Mouse (Mus musculus) embryo, embryonic 9.5 days (tissue): ENCODE data around the gene Map7.

Experiments used
- DNase-seq: peaks from one replicate; pipeline ENCODE4 v3.0.0-alpha.2; 2017; ENCODE audit errors: extremely low spot score

The Map7 gene

GRCm38 (mm10) chr10:20152131-20152530 lies 3.9 kb downstream of the Map7 start:
- no peak for DNase-seq

DNA sequence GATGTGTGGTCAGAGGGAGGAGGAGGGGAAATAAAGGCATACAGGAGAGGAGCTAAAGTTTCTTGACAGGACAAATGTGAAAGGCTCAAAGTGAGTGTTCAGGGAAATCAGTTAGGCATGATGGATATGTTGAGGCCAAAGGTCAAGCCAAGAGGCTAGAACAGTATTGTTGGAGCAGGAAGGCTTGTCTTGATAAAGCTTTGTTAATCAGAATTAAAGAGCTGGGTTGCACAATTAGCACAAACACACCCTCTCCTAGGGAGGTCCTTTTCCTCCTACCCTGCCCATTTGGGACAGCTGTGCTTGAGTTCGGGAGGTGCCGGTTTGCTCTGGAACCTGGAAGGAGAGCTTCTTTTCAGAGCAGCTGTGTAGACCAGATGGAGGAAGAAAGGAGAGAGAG lies 5.2 kb downstream of the Map7 start:
- DNase-seq = peak; percentile 38

DNA sequence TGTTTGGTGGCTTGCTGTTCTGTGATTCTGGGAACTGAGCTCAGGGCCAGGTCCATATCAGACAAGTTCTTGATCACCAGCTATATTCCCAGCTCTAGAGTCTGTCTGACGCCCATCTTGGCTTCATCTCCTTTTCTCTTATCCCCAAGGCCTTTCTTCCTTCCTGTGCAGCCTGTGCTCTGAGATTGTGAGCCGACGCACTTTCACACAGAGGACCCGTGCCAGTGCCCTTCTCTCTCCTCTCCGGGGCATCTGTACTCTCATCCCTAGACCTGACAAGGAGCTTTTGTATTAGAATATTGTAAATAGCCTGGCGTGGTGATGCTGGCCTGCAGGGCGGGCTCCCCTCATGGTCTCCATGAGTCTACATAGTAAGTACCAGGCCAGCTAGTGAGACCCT lies 7.1 kb downstream of the Map7 start:
- no peak for DNase-seq

DNA sequence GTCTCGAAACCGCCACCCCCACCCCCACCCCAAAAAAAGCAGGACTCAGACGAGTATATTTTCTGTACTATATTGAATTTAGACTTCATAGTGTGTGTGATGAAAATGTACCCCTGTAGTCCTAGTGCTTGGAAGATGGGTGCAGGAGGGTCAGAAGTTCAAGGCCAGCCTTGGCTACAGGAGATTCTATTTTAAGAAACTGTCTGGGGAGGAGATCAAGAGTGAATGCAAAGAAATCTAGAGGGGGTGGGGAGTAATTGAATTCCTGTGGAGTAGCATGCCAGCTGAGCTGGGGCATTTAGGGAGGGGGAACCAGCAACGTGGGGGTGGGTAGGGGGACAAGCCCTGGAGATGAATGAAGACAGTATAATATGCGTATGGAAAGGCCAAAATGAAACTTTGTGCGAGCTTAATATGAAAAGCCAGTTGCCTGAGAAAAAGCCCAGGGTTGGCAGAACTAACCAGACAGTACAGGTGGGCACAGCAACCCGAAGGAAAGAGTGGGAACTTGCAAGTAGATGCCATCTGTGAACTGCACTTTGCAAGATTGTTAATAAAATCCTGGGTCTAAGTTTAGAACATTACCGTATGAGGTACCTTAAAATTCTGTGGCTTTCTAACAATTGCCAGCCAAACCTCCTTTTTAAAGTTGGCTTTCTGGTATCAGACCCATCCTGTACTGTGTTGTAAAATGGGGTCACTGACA lies 8.9 kb downstream of the Map7 start:
- DNase-seq = no peak

- DNase-seq = no peak
These were observed 10.5 kb downstream of the Map7 start for GRCm38 (mm10) chr10:20158756-20159155.

GRCm38 (mm10) chr10:20159308-20159707 lies 11.0 kb downstream of the Map7 start:
- no peak for DNase-seq

- DNase-seq = no peak
These were observed 12.6 kb downstream of the Map7 start for GRCm38 (mm10) chr10:20160914-20161313.

GRCm38 (mm10) chr10:20164810-20165209 lies 16.5 kb downstream of the Map7 start:
- DNase-seq = no peak

- no peak for DNase-seq
These were observed 18.5 kb downstream of the Map7 start for GRCm38 (mm10) chr10:20166797-20167196.

- no peak for DNase-seq
These were observed 19.2 kb downstream of the Map7 start for GRCm38 (mm10) chr10:20167467-20167866.

GRCm38 (mm10) chr10:20169182-20169674 lies 21.0 kb downstream of the Map7 start:
- DNase-seq = no peak

- peak; percentile 22 for DNase-seq
These were observed 21.8 kb downstream of the Map7 start for GRCm38 (mm10) chr10:20169927-20170604.

GRCm38 (mm10) chr10:20170605-20171088 lies 22.4 kb downstream of the Map7 start:
- peak; percentile 81 for DNase-seq

- no peak for DNase-seq
These were observed 22.9 kb downstream of the Map7 start for GRCm38 (mm10) chr10:20171209-20171608.

- no peak for DNase-seq
These were observed 23.5 kb downstream of the Map7 start for GRCm38 (mm10) chr10:20171756-20172155.

DNA sequence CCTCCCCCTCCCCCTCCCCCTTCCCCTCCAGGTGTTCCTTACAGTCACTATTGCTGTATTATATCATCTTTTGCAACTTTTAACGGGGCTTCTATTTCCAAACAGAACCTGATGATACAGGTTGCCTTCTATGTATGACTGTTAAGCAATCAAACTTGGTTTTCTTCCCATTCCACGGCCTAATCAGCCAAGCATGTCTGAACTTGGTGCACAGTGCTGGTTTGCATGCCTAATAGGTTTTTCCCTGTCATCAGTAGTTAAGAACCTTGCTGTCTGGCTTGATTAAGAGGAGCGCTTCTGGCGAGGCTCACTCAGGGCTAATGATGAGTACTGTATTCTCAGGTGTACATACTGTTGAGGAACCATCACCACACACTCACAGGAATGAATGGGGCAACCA lies 25.5 kb downstream of the Map7 start:
- DNase-seq = no peak

- DNase-seq = no peak
These were observed 27.8 kb downstream of the Map7 start for GRCm38 (mm10) chr10:20176054-20176453.

GRCm38 (mm10) chr10:20178807-20179605 lies 30.7 kb downstream of the Map7 start:
- DNase-seq = no peak

DNA sequence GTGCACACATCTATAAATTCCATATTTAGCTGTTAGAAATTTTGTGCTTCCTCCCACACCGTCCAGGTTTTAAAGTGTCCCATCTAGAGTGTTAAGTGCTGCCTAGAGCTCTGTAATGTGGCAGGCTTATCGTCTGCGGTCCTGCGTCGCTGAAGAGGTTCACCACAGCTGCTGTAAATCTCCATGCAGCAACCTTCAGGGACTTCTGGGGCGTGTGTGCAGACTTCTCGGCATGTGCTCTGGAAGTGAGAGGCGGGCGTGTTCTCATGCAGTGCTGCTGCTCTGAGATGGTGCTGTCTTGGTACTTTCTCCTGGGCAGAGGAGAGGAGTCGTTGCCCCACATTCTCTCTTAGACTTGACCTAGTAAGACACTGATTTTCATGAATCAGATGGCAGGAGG lies 32.9 kb downstream of the Map7 start:
- no peak for DNase-seq

DNA sequence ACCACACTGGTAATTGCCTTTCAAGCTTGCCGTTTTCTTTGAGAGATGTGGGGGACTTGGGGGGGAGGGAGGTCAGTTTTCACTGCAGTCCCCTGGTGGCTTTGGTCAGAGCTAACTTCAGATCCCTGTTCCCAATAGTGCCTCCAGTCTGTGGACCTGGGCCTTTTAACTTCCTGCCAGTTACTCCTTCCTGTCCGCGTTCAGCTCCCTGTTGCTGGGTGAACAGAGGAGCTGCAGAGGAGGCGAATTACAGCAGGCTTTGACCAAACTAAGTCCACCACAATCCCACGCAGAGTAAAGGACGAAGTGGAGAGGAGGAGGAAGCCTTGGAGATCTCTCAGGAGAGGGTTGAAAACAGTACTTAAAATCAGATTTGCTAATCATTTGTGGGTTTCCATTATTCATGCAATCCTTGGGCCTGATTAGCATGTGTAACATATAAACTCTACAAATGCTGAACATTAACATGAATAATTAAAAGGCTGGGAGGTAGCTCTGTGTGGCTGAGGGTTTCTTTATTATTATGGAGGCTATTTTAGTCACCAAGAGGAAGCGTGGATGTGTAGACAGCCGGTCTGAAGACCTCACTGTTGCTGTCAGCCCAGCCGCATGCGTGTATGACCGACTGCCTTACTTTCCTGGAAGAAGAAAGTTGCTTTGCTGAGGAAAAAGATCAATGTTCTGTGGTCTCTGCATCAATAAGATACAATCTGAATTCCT lies 33.6 kb downstream of the Map7 start:
- no peak for DNase-seq

- DNase-seq = no peak
These were observed 36.1 kb downstream of the Map7 start for GRCm38 (mm10) chr10:20184326-20184725.

- no peak for DNase-seq
These were observed 37.0 kb downstream of the Map7 start for GRCm38 (mm10) chr10:20185264-20185663.
